Mouse (Mus musculus) gonadal fat pad, adult 2 months (tissue): ENCODE results near the gene Pwwp2a. TPM values are rescaled to one million over a fixed set of nuclear protein-coding genes. Genes with fewer than 3 reads are reported as not detected.
A peak's percentile ranks its signal among the peaks of the same experiment; 100 is the strongest.

Experiments used
- DNase-seq: peaks from one replicate; pipeline ENCODE4 v3.0.0-alpha.2; 2012; ENCODE audit warnings: low read depth
- polyA plus RNA-seq: library from polyadenylated mRNA; depleted of rRNA; stranded (reverse); fragments of >200 nt; gene quantifications from 2 replicates; pipeline ENCODE4 v1.2.3, GENCODE M21; 2012; rRNA removed

Pwwp2a gene
- polyA plus RNA-seq, 1 experiment = 12.5 TPM

- no peak for DNase-seq
Observed at GRCm38 (mm10) chr11:43723411-43723810, 41.6 kb downstream of the Pwwp2a start.

- DNase-seq = no peak
Observed at GRCm38 (mm10) chr11:43727796-43728195, 46.0 kb downstream of the Pwwp2a start.

- DNase-seq = peak; percentile 50
Observed at GRCm38 (mm10) chr11:43728737-43729301, 47.0 kb downstream of the Pwwp2a start.

- DNase-seq = peak; percentile 86
Observed at GRCm38 (mm10) chr11:43747233-43748226, 65.7 kb downstream of the Pwwp2a start, which contains the start of gene Ttc1. Gene Ttc1 (minus strand): TSS chr11:43748008.

GRCm38 (mm10) chr11:43751542-43751941, 69.7 kb downstream of the Pwwp2a start:
- no peak for DNase-seq

- no peak for DNase-seq
Observed at GRCm38 (mm10) chr11:43754568-43754967, 72.8 kb downstream of the Pwwp2a start.

GRCm38 (mm10) chr11:43755411-43755810, 73.6 kb downstream of the Pwwp2a start:
- DNase-seq = no peak

- no peak for DNase-seq
Observed at GRCm38 (mm10) chr11:43758436-43758835, 76.6 kb downstream of the Pwwp2a start.

- DNase-seq = no peak
Observed at GRCm38 (mm10) chr11:43766922-43767648, 85.3 kb downstream of the Pwwp2a start.

GRCm38 (mm10) chr11:43767749-43768148, 86.0 kb downstream of the Pwwp2a start:
- DNase-seq = no peak

- DNase-seq = no peak
Observed at GRCm38 (mm10) chr11:43770110-43770509, 88.3 kb downstream of the Pwwp2a start.

Other genes starting within 250 kb of the Pwwp2a start
- gene Slu7, start 248.3 kb upstream of the Pwwp2a start, polyA plus RNA-seq = 2.4 and 7.8 TPM in 2 replicates
- gene C1qtnf2, start 207.7 kb upstream of the Pwwp2a start, polyA plus RNA-seq = 9.5 and 11.9 TPM in 2 replicates
- gene Ccnjl, start 153.2 kb upstream of the Pwwp2a start, polyA plus RNA-seq = 2.7 and 4.4 TPM in 2 replicates
- 0.24 and 0.38 TPM in 2 replicates for gene 4933415A04Rik, start 95.0 kb upstream of the Pwwp2a start, polyA plus RNA-seq
- 0.37 TPM in 1 of 2 replicates, not detected in the other for gene Fabp6, start 80.5 kb upstream of the Pwwp2a start, polyA plus RNA-seq
- gene Ttc1, start 66.0 kb downstream of the Pwwp2a start, polyA plus RNA-seq = 22.0 and 23.2 TPM in 2 replicates
- gene Adra1b, start 219.2 kb downstream of the Pwwp2a start, polyA plus RNA-seq = 2.2 and 2.4 TPM in 2 replicates